Mouse (Mus musculus) G1E (cell line): ENCODE measurements around the gene Abcf1.

Source experiments
- CTCF ChIP-seq: IDR thresholded peaks from 2 replicates; pipeline ENCODE4 v1.5.1; 2012; ENCODE audit warnings: low read depth, low read length, inconsistent platforms, mixed read lengths
- GATA1 ChIP-seq: IDR thresholded peaks from 2 replicates; pipeline ENCODE4 v1.6.1; 2012; ENCODE audit warnings: borderline replicate concordance, low read length, inconsistent platforms, mixed read lengths
- GATA2 ChIP-seq: IDR thresholded peaks from 2 replicates; pipeline ENCODE4 v1.6.1; 2012; ENCODE audit warnings: low read depth, low read length, inconsistent platforms, borderline replicate concordance
- POLR2AphosphoS5 ChIP-seq: IDR thresholded peaks from 2 replicates; pipeline ENCODE4 v1.6.1; 2012; ENCODE audit warnings: low read depth, low read length, inconsistent platforms; ENCODE audit not compliant: insufficient replicate concordance

GRCm38 (mm10) chr17:35998545-35999305, 29.2 kb upstream of the Abcf1 start:
- TF ChIP-seq CTCF (no peak), GATA1 (no peak), POLR2AphosphoS5 (no peak), GATA2 (no peak)
